In the genomic region with DNA sequence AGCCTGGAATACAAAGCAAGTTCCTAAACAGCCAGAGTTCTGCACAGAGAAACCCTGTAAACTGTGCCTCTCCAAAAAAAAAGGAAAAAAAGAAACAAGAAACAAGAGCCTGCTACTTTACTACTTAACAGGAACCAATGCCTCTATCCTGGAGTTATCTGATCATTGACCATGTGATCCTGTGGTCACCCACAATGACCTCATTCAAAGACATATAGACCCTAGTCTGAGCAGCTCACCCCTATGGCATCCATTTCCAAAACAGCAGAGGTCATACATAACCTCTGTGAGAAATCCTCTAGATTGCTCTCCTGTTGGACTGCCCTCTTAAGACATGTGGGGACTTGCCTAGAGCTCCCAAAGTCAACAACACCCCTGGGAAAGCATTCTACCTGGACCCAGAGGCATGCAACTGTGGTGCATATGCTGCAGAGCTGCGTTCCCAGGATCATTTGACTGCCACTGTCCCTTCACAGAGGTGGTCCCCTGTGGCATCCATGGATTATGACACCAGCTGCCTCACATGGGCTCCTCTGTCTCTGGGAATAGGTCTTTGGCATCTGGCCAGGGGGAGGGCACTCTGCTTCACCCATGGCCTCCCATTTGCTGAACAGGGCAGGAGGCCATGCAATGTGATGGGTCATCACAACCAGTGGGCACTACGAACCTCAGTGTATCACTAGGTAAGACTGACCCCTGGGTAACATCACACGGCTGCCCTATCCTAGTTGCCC, we compare ENCODE assay signal across 11 mouse cellular contexts. TPM values are rescaled to one million over a fixed set of nuclear protein-coding genes. Genes with fewer than 3 reads are reported as not detected.
DNase-seq lines count a peak whose midpoint lies in the region; ATAC-seq and TF ChIP-seq lines count a peak whose summit lies in the region.
"Had no signal": no experiment of that assay in that cellular context is flagged by ENCODE, and none has a peak within 500 bp of the region (broad histone marks: within the 10 kb centered on the region; RNA-seq: fewer than 3 reads in every experiment).

No protein-coding gene starts in this region.

- 78% methylated on average over 3 of the region's 3 CpGs for WGBS in liver, embryonic 12.5 days (ENCODE audit: insufficient replicate concordance)
- WGBS in liver, embryonic 11.5 days: 89% methylated on average over 3 of the region's 3 CpGs

- H3K4me3 ChIP-seq in liver, embryonic 12.5 days: no peak overlapping the region
- no peak overlapping the region for H3K4me3 ChIP-seq in liver, embryonic 11.5 days (ENCODE audit: low read depth, low read length)
- H3K4me3 ChIP-seq in embryonic fibroblast, embryonic 13.5 days (ENCODE audit: insufficient read depth, low read length): no peak overlapping the region
- H3K4me3 ChIP-seq: limb, embryonic 13.5 days; neural tube, embryonic 12.5 days had no signal

- H3K4me1 ChIP-seq in liver, embryonic 12.5 days: peaks cover 23% of the 10 kb centered on the region
- peaks cover 2% of the 10 kb centered on the region; the same call in 1 of the 2 replicates for H3K4me1 ChIP-seq in liver, embryonic 11.5 days (replicated peaks; ENCODE audit: control insufficient read depth, insufficient read depth, low read length)
- H3K4me1 ChIP-seq in embryonic fibroblast, embryonic 13.5 days (ENCODE audit: control insufficient read depth, insufficient read depth, low read length): peaks cover 26% of the 10 kb centered on the region

- peak; percentile 26 for DNase-seq in adrenal gland, postnatal 25 days
- DNase-seq in adrenal gland, adult (ENCODE audit: inconsistent age in 2 of 2, low spot score in 1 of 2): no peak
- no peak for DNase-seq in liver, embryonic 11.5 days (ENCODE audit: low spot score)
- DNase-seq in left cerebral cortex, postnatal 25 days (ENCODE audit: low spot score in 2 of 2): no peak
- no peak for DNase-seq in layer of hippocampus, postnatal 36 days

- no peak overlapping the region for H3K4me2 ChIP-seq in liver, embryonic 12.5 days
- H3K4me2 ChIP-seq in liver, embryonic 11.5 days: no peak overlapping the region
- H3K4me2 ChIP-seq: limb, embryonic 13.5 days; neural tube, embryonic 12.5 days had no signal

- 0 out of 2 replicates have a peak, but pooled peaks have one; percentile 27 for ATAC-seq in liver, embryonic 12.5 days
- no peak for ATAC-seq in liver, embryonic 11.5 days (replicated peaks; ENCODE audit: low FRiP score)
- peak; percentile 28; the same call in 1 of the 2 replicates for ATAC-seq in monocyte, adult 5-6 weeks (replicated peaks; ENCODE audit: insufficient number of reproducible peaks, low FRiP score, low TSS enrichment, poor library complexity, severe bottlenecking)

- intact Hi-C loops in left cerebral cortex, postnatal 25 days (cut with DNase I): no loop called here

- no peaks in the 10 kb centered on the region for H3K27me3 ChIP-seq in liver, embryonic 12.5 days (replicated peaks)
- H3K27me3 ChIP-seq in liver, embryonic 11.5 days (replicated peaks; ENCODE audit: control insufficient read depth, insufficient read depth, low read length): no peaks in the 10 kb centered on the region
- H3K27me3 ChIP-seq: limb, embryonic 13.5 days; neural tube, embryonic 12.5 days had no signal

- TF ChIP-seq POLR2A in embryonic fibroblast, embryonic 13.5 days (IDR thresholded peaks at IDR 0.05; ENCODE audit: low read depth, low read length): no peak

- H3K9ac ChIP-seq in liver, embryonic 12.5 days: no peak overlapping the region
- no peak overlapping the region for H3K9ac ChIP-seq in liver, embryonic 11.5 days (ENCODE audit: low read depth, low read length)
- H3K9ac ChIP-seq: limb, embryonic 13.5 days; neural tube, embryonic 12.5 days had no signal

- no peaks in the 10 kb centered on the region for H3K9me3 ChIP-seq in liver, embryonic 12.5 days (replicated peaks)
- H3K9me3 ChIP-seq in liver, embryonic 11.5 days (ENCODE audit: control insufficient read depth, low read length): no peaks in the 10 kb centered on the region
- H3K9me3 ChIP-seq: limb, embryonic 13.5 days; neural tube, embryonic 12.5 days had no signal

- H3K27ac ChIP-seq in liver, embryonic 12.5 days: no peak overlapping the region
- no peak overlapping the region for H3K27ac ChIP-seq in liver, embryonic 11.5 days (ENCODE audit: low read depth, low read length)
- peak overlapping the region; percentile 81 for H3K27ac ChIP-seq in embryonic fibroblast, embryonic 13.5 days (ENCODE audit: insufficient read depth, low read length)
- H3K27ac ChIP-seq: limb, embryonic 13.5 days; neural tube, embryonic 12.5 days had no signal

- no peak for TF ChIP-seq CTCF in embryonic fibroblast, embryonic 13.5 days (IDR thresholded peaks at IDR 0.05; ENCODE audit: borderline replicate concordance, insufficient read depth, low read length)

- peaks cover 5% of the 10 kb centered on the region; the same call in 1 of the 2 replicates for H3K36me3 ChIP-seq in liver, embryonic 12.5 days
- no peaks in the 10 kb centered on the region for H3K36me3 ChIP-seq in liver, embryonic 11.5 days (ENCODE audit: control insufficient read depth, insufficient read depth, low read length)
- H3K36me3 ChIP-seq: neural tube, embryonic 12.5 days had no signal

RNA-seq across cellular contexts. Expression of a gene that starts 12.8 kb away (rescaled TPM):
- 103 and 116 TPM in 2 replicates for total RNA-seq in adrenal gland, postnatal 25 days (2021)
- polyA plus RNA-seq in liver, embryonic 12.5 days (2016; fragmentation: Nextera tagmentation; extraction: Ambion mirVana): 24.9 and 25.7 TPM in 2 replicates
- polyA plus RNA-seq in liver, embryonic 11.5 days (2014; fragmentation: Nextera tagmentation; extraction: Ambion mirVana): 49.4 and 49.8 TPM in 2 replicates
- polyA plus RNA-seq in embryonic fibroblast, embryonic 13.5 days (2011; ENCODE audit: insufficient read length, low read depth, missing spikeins): 30.3 and 34.1 TPM in 2 replicates
- 14.5 to 29.4 TPM (median 16.6 TPM) in 3 replicates for total RNA-seq in monocyte, adult 5-6 weeks (2017)
- total RNA-seq in left cerebral cortex, postnatal 25 days (2021): 100 to 1,000 TPM; 193 to 204 TPM
- total RNA-seq in layer of hippocampus, postnatal 36 days (2021): 100 to 1,000 TPM; 236 to 243 TPM

RNA-seq across cellular contexts. Expression of a gene that starts 51.2 kb away (rescaled TPM):
- total RNA-seq in adrenal gland, postnatal 25 days (2021): 105 and 106 TPM in 2 replicates
- polyA plus RNA-seq in liver, embryonic 12.5 days (2016; fragmentation: Nextera tagmentation; extraction: Ambion mirVana): 40.9 and 42.5 TPM in 2 replicates
- polyA plus RNA-seq in liver, embryonic 11.5 days (2014; fragmentation: Nextera tagmentation; extraction: Ambion mirVana): 66.8 and 75.9 TPM in 2 replicates
- polyA plus RNA-seq in embryonic fibroblast, embryonic 13.5 days (2011; ENCODE audit: insufficient read length, low read depth, missing spikeins): 47.7 and 50.0 TPM in 2 replicates
- 80.8 to 103 TPM (median 93.4 TPM) in 3 replicates for total RNA-seq in monocyte, adult 5-6 weeks (2017)
- 10 to 100 TPM; 79.0 to 80.3 TPM for total RNA-seq in left cerebral cortex, postnatal 25 days (2021)
- 10 to 100 TPM; 88.2 to 98.0 TPM for total RNA-seq in layer of hippocampus, postnatal 36 days (2021)

RNA-seq across cellular contexts. Expression of a gene that starts 57.9 kb away (rescaled TPM):
- not detected in 2 replicates for total RNA-seq in adrenal gland, postnatal 25 days (2021)
- 0.13 and 0.16 TPM in 2 replicates for polyA plus RNA-seq in liver, embryonic 12.5 days (2016; fragmentation: Nextera tagmentation; extraction: Ambion mirVana)
- polyA plus RNA-seq in liver, embryonic 11.5 days (2014; fragmentation: Nextera tagmentation; extraction: Ambion mirVana): 0.19 and 0.33 TPM in 2 replicates
- not detected in 2 replicates for polyA plus RNA-seq in embryonic fibroblast, embryonic 13.5 days (2011; ENCODE audit: insufficient read length, low read depth, missing spikeins)
- total RNA-seq in monocyte, adult 5-6 weeks (2017): 1.3 TPM in 1 of 3 replicates, not detected in the others
- not detected for total RNA-seq in left cerebral cortex, postnatal 25 days (2021)
- total RNA-seq in layer of hippocampus, postnatal 36 days (2021): not detected
- total RNA-seq: gastrocnemius, postnatal 4 days had no signal

RNA-seq across cellular contexts. Expression of a gene that starts 58.2 kb away (rescaled TPM):
- 7.0 and 9.1 TPM in 2 replicates for total RNA-seq in adrenal gland, postnatal 25 days (2021)
- 50.0 and 53.0 TPM in 2 replicates for polyA plus RNA-seq in liver, embryonic 12.5 days (2016; fragmentation: Nextera tagmentation; extraction: Ambion mirVana)
- 85.6 and 92.2 TPM in 2 replicates for polyA plus RNA-seq in liver, embryonic 11.5 days (2014; fragmentation: Nextera tagmentation; extraction: Ambion mirVana)
- 9.7 and 14.8 TPM in 2 replicates for polyA plus RNA-seq in embryonic fibroblast, embryonic 13.5 days (2011; ENCODE audit: insufficient read length, low read depth, missing spikeins)
- total RNA-seq in monocyte, adult 5-6 weeks (2017): 3.7 to 12.2 TPM (median 6.1 TPM) in 3 replicates
- 10 to 100 TPM in 1 of 2 experiments, 1 to 10 TPM in 1; 9.6 to 10.5 TPM for total RNA-seq in left cerebral cortex, postnatal 25 days (2021)
- 10 to 100 TPM; 14.5 to 15.2 TPM for total RNA-seq in layer of hippocampus, postnatal 36 days (2021)
